Mouse (Mus musculus): ENCODE measurements around the gene Syt14. TPM values are rescaled to one million over a fixed set of nuclear protein-coding genes. Genes with fewer than 3 reads are reported as not detected.

Gene Syt14
- total and polyA plus RNA-seq, 3 experiments: 0.16 TPM; not detected in 2

- Histone ChIP-seq H3K4me3 (ENCODE audit: low read depth, low read length) (no peak overlapping the region), H3K9me3 (replicated peaks) (peaks cover 62% of the 10 kb centered on the region), H3K27me3 (ENCODE audit: insufficient read depth, low read length) (no peaks in the 10 kb centered on the region), H3K36me3 (replicated peaks) (no peaks in the 10 kb centered on the region), H3K4me1 (ENCODE audit: insufficient read depth, low read depth, low read length) (no peaks in the 10 kb centered on the region)
- DNase-seq (ENCODE audit: low spot score) (no peak), ATAC-seq (ENCODE audit: extremely low read depth, insufficient number of reproducible peaks, low FRiP score, poor library complexity, severe bottlenecking) (no peak)
- no peak for TF ChIP-seq POLR2AphosphoS5 (IDR thresholded peaks at IDR 0.05; ENCODE audit: insufficient replicate concordance, low read depth, low read length)
- no peak for TF ChIP-seq CTCF (IDR thresholded peaks at IDR 0.05; ENCODE audit: low read depth, low read length)
- no peak for TF ChIP-seq GATA1 (IDR thresholded peaks at IDR 0.05; ENCODE audit: borderline replicate concordance, low read length)
- TF ChIP-seq TAL1 (conservative IDR thresholded peaks at IDR 0.05; ENCODE audit: low read depth, low read length): no peak
- no peak for TF ChIP-seq GATA2 (IDR thresholded peaks at IDR 0.05; ENCODE audit: borderline replicate concordance, low read depth, low read length)
Measured at GRCm38 (mm10) chr1:192847254-192847653, 188.3 kb downstream of the Syt14 start.

Other genes with a start within 250 kb of the Syt14 start
- not detected in 2 replicates for gene Sertad4, start 180.0 kb downstream of the Syt14 start, total RNA-seq (2014; fragmentation: Nextera tagmentation)
- 0.06 and 0.11 TPM in 2 replicates for gene Sertad4, start 180.0 kb downstream of the Syt14 start, total RNA-seq (2017)
- not detected in 2 replicates for gene Sertad4, start 180.0 kb downstream of the Syt14 start, polyA plus RNA-seq (2012)
- 13.2 and 23.9 TPM in 2 replicates for gene Diexf, start 94.5 kb upstream of the Syt14 start, total RNA-seq (2014; fragmentation: Nextera tagmentation)
- 20.7 and 28.0 TPM in 2 replicates for gene Diexf, start 94.5 kb upstream of the Syt14 start, total RNA-seq (2017)
- 3.0 and 3.4 TPM in 2 replicates for gene Diexf, start 94.5 kb upstream of the Syt14 start, polyA plus RNA-seq (2012)
- 0.23 and 0.34 TPM in 2 replicates for gene Irf6, start 117.3 kb upstream of the Syt14 start, total RNA-seq (2014; fragmentation: Nextera tagmentation)
- gene Irf6, start 117.3 kb upstream of the Syt14 start, total RNA-seq (2017): 0.38 and 0.58 TPM in 2 replicates
- gene Irf6, start 117.3 kb upstream of the Syt14 start, polyA plus RNA-seq (2012): 0.04 TPM in 1 of 2 replicates, not detected in the other
- gene A130010J15Rik, start 132.3 kb upstream of the Syt14 start, total RNA-seq (2014; fragmentation: Nextera tagmentation): 6.5 and 10.2 TPM in 2 replicates
- 15.5 and 18.9 TPM in 2 replicates for gene A130010J15Rik, start 132.3 kb upstream of the Syt14 start, total RNA-seq (2017)
- 1.7 and 2.2 TPM in 2 replicates for gene A130010J15Rik, start 132.3 kb upstream of the Syt14 start, polyA plus RNA-seq (2012)
- 6.8 and 14.1 TPM in 2 replicates for gene Traf3ip3, start 165.9 kb upstream of the Syt14 start, total RNA-seq (2014; fragmentation: Nextera tagmentation)
- 47.5 and 48.7 TPM in 2 replicates for gene Traf3ip3, start 165.9 kb upstream of the Syt14 start, total RNA-seq (2017)
- gene Traf3ip3, start 165.9 kb upstream of the Syt14 start, polyA plus RNA-seq (2012): 8.6 and 13.4 TPM in 2 replicates
- 0.30 TPM in 1 of 2 replicates, not detected in the other for gene Lamb3, start 171.9 kb upstream of the Syt14 start, total RNA-seq (2014; fragmentation: Nextera tagmentation)
- gene Lamb3, start 171.9 kb upstream of the Syt14 start, total RNA-seq (2017): 0.22 TPM in 1 of 2 replicates, not detected in the other
- 0.03 TPM in 1 of 2 replicates, not detected in the other for gene Lamb3, start 171.9 kb upstream of the Syt14 start, polyA plus RNA-seq (2012)
- not detected in 2 replicates for gene Hsd11b1, start 228.3 kb upstream of the Syt14 start, total RNA-seq (2014; fragmentation: Nextera tagmentation)
- gene Hsd11b1, start 228.3 kb upstream of the Syt14 start, total RNA-seq (2017): 0.27 TPM in 1 of 2 replicates, not detected in the other
- not detected in 2 replicates for gene Hsd11b1, start 228.3 kb upstream of the Syt14 start, polyA plus RNA-seq (2012)
- gene G0s2, start 237.4 kb upstream of the Syt14 start, total RNA-seq (2014; fragmentation: Nextera tagmentation): not detected in 2 replicates
- gene G0s2, start 237.4 kb upstream of the Syt14 start, total RNA-seq (2017): not detected in 2 replicates
- gene G0s2, start 237.4 kb upstream of the Syt14 start, polyA plus RNA-seq (2012): not detected in 2 replicates

Measured in G1E (cell line).